Mouse (Mus musculus) lung, postnatal 36 days (tissue): ENCODE data around the gene Ift46.
"Not testable (repeated sequence)": the region's sequence is repeated elsewhere in the genome, so short reads cannot be mapped to it uniquely, and the experiment has no call there.

Source experiments
- DNase-seq: peaks from one replicate; pipeline ENCODE4 v3.0.0; 2022; ENCODE audit warnings: mixed read lengths

Ift46 gene

DNA sequence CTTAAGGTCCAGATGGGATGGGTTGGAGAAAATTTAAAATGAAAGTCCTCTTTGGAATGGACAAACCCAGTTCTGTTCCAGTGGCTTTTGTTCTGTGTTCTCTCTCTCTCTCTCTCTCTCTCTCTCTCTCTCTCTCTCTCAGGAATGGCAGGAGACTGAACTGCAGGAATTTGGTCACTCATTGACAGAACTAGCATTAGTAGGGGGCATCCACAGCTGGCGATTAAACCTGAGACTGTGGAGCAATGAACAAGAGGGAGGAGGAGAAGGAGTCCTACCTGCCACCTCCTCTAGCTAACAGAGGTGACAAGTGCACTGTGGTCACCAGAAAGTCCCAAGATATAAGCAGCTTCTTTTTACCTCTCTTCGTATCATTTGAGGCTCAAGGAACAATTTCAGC is 31.4 kb upstream of the Ift46 start:
- DNase-seq = no peak

DNA sequence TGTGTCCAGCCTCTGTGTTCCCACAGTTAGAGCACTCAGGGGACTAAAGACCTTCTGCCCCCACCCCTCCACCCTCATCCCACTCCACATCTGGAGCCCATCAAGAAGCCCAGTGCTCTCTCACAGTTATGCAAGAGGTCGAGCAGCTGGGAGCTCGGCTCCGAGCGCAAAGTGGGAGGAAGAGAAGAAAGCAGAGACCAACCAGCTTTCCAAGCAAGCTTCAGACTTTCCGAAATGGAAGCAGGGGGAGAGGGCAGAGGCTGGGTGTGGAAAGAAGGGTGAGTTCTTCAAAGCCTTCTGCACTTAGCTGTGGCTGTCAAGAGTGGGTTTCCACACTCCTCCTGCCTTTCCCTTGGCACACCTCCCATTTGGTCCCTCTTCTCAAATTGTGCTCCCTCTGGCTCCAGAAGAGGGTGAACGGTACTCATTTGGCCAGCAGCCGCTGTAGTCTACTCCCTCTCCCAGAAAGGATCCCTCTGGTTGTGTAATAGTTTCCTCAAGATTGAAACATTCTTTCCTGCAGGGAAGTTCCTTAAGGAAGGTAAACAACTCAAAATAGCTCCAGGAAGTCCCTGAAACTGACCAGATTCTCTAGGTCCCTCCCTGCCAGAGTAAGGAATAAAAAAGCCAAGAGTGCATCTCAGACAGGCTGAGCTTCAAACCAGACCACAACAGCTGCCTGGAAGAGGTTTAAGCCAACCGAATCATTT is 30.3 kb upstream of the Ift46 start:
- DNase-seq = peak; percentile 76

DNA sequence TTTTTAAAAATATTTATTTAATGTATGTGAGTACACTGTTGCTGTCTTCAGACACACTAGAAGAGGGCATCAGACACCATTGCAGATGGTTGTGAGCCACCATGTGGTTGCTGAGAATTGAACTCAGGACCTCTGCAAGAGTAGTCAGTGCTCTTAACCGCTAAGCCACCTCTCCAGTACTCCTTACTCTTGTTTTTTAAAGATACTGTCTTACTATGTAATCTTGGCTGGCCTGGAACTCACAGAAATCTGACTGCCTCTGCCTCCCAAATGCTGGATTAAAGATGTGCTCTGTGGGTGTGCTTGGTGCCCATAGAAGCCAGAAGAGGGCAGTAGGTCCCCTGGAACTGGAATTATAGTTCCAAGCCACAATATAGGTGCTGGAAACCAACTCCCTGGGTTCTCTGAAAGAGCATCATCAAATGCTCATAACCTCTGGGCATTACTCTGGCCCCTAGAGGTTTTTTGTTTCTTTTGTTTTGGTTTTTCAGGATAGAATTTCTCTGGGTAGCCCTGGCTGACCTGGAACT is 27.0 kb upstream of the Ift46 start:
- DNase-seq = no peak

DNA sequence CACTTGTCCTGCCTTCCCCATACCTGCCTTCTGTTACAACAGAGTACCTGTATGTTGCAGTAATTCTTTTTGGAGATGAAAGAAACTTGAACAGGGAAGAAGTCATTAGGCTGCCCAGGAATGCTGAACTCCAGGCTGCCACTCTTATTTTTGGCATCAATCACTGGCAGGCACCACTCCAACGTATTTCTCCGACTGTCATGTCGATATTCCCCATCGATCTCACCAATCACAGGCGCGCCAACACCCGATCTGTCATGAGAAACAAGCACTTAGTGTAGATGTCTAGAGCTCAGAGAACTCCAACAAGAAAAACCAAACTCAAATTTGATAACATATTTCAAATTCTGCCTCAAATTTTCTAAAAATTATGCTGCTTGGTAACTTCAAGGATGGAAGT is 22.3 kb upstream of the Ift46 start:
- DNase-seq = no peak

DNA sequence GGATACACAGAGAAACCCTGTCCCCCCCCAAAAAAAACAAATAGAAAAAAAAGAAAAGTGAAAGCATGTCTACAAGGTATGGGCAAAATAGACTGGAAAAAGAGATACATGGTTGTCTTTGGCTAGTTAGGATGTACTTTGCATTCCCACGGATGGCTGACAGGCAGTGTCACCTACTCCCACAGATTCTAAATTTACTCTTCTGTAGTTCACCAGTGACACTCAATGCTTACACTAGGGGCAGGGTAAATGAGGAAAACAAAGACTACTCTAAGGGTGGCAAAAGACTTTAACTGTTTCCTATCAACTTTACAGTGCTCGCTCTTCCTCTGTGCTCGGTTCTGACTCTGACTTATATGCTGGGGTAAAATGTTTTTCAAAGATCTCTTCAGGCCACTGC is 21.0 kb upstream of the Ift46 start:
- no peak for DNase-seq

DNA sequence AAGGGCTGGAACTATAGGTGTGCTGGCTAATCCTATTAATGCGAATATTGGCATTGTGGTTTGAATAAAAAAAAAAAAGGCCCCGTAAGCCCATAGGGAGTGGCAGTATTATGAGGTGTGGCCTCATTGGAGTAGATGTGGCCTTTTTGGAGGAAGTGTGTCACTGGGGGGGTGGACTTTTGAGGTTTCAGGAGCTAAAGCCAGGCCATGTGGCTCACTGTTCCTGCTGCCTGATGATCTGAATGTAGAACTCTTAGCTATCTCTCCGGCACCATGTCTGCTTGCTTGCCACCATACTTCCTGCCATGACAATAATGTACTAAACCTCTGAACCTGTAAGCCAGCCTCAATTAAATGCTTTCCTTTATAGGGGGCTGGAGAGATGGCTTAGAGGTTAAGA is 20.4 kb upstream of the Ift46 start:
- no peak for DNase-seq

DNA sequence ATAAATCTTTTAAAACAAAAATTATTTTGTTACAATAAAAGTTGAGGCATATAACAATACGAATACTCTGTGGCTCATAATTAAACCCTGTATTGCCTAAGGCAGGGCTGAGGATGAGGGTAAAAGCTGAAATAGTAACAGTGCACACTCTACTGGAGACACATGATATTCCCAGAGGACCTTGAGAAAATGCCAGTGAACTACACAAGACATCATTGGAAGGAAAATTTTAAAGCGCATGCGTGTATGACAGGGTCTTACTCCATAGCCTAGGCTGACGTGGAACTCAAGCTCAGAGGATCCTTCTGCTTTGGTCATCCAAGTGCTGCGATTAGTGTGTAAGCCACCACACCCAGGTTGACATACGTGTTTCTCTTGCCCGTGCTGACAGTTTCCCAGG is 19.2 kb upstream of the Ift46 start:
- DNase-seq = peak; percentile 40

DNA sequence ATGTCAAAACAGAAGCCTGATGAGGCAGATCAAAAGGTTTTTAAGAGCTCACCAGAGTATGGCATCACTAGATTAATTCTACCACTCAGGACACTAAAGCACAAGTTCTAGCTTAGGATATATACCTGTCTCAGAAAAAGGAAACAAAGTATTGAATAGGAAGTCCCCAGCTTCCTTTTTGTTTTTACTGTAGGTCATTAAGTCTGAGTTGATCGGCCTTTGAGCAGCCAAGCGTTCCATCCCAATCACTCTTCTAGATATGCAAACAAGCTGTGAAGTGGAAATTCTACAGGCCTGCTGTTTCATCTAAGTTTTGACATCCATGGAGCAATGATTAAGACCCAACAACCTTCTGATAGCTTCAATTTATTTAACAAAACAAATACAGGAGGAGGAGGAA is 6.8 kb upstream of the Ift46 start:
- DNase-seq = no peak

DNA sequence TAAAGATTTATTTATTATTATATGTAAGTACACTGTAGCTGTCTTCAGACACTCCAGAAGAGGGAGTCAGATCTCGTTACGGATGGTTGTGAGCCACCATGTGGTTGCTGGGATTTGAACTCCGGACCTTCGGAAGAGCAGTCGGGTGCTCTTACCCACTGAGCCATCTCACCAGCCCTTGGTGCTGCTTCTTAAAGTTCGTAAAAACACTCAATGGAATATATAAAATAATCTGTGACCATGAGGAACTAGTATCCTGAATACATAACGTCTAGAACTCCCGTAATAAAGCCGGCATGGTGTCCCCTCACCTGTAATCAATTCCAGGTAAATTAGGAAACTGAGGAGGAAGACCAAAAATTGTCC is 304 bp downstream of the Ift46 start:
- DNase-seq = not testable (repeated sequence)

DNA sequence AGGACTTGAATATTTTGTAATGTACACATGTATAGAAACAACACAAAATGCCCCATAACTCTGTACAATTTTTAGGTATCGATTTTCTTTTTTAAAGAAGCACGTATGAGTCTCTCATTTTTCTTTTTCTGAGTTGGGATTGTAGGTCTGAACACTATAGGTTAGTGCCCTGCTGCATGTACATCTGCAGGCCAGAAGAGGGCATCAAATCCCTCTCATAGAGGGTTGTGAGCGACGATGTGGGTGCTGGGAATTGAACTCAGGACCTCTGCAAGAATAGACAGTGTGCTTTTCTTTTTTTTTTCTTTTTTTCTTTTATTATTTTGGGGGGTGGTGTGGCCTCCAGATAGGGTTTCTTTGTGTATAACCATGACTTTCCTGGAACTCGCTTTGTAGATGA is 3.7 kb downstream of the Ift46 start:
- DNase-seq = no peak

DNA sequence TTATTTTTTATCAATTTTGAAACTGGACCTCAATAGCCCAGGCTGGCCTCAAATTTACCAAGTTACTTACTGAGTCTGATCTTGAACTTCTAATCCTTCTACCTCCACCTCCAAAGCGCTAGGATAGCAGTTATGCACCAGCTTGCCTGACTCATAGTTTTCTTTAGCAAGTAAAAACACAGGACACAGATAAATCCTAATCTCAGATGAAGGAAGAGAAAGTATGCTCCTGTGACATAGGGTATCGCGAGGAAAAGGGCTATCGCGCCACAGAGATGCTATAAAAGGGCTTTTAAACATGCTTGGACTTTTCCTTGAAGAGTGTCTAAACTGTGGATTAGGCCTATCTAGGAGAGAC is 4.7 kb downstream of the Ift46 start:
- no peak for DNase-seq

DNA sequence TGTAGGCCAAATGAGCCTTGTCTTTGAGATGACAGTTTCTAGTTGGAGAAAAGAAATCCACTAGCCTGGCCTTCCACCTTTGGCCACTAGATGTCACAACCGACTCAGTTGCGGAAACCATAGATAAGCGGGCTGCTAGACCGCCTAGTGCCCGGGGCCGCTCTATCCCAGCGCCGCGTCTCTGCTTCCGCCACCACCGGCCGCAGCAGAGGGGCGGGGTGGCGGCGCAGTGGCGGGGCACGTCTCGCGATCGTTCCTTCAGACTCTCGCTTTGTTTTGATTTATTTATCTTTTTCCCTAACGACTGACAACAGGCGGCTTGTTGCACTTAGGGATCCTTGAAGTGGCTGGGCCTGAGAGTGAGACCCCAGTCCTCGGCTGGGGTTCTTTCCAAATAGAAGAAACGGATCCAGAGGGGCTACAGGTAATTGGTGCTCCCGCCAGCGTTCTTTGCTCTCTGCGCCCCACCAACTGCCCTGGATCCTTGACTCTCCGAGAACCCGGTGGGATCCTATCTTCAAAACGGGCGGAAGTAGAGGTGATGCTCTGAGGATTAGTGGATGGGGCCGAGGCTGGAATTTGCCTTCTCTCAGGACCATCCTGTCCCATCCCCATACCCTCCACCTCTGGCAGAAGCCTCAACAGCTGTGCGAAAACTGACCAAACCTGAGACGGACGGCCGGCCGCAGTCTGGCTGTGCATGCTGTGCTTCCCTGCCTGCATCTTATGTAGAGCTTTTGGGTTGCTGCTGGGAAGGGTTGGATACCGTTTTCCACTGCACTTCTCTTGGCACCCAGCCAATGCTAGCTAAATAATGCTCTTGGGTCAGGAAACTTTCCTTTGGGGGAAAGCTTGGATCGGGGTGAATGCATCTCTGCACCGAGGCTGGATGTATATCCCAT is 5.3 kb downstream of the Ift46 start:
- peak; percentile 98 for DNase-seq

DNA sequence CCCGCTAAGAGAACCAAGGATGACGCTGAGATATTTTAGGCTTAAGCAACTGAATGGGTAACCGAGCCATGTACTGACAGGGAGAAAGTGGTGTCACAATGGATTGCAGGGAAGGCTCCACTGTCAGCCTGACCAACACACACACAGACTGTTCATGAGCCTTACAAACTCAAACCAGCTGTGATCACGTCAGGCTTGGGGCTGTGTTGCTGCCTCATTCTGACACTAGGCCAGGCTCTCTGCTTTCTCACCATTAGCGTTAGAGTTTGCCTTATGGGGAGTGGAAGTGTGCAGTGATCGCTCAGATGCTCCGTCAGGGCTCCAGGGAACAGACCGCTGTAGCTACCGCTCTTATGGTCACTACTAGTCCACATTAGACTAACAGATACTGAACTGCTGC is 25.1 kb downstream of the Ift46 start:
- no peak for DNase-seq

DNA sequence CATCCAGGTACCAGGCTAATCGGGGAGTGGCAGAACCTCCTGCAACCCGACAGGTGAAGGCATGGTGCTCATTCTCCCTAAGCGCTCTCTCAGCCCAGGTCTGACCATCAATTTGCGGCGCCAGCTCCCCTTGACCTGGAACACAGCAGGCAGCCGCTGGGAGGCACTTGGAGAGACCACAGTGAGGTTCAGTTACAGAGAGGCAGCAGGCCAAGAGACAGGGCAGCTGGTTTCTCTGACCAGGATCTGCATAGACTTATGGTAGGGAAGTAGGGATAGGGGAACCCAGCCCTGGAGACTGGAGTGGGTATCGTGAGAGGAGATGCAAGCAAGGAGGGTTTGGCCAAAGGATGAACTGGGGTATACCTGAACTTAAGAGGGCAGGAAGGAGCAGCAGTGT is 30.6 kb downstream of the Ift46 start:
- no peak for DNase-seq

DNA sequence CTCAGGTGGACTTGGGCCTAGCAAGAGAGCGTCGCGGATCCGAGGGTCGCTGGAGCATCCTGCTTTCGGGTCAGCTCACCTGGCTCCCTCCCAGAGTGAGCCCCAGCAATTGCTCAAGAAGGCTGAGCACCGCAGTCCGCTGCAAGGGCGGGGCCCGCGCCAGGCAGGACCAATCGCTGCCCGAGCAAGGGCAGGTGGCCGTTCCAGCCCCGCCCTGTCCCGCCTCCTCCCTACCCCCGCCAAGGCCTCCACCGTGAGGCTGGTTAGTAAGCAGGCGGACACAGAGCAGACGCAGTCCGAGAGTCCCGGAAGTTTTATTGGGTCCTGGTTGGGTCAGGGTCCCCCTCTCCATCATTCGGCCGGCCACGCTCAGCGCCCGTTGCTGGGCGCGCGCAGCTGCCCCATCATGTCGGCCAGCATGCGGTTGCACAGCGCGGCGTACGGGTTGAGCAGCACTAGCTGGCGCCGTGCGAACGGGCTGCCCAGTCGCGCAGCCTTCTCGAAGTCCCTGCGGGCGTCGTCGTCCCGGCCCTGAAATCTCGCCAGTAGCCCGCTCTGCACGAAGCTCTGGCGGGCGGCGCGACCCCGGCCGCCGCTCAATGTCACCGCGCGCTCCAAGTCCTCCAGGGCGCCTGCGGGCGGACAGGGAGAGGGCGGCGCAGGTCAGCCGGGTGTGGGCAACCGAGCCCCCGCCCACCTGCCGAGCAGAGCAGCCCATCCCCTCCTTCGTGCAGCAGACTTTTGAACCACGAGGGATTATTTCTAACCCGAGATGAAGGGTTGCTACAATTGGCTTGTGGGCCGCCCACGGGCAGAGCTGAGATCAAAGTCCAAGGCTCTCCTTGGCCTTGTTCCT is 31.6 kb downstream of the Ift46 start, which contains the start of gene Tmem25:
Gene Tmem25, minus strand, starts transcription at position 206 of the 856 bp plus-strand sequence.
- peak; percentile 92 for DNase-seq

DNA sequence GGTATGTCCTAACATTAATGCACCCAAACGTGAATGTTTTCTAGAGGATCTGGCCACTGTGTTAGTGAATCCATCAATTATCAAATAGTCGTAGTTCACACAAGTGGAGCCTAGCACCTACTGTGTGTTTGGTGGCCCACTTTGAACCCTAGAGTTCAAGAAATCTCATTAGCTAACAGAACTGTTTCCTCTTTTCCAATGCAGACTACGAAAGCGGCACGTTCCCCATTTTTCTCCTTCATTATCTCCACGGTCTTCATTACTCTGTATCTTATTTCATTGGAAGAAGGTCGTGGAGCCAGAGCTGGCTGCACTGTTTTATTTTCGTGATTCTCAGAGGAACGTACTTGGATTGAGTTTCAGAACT is 32.2 kb downstream of the Ift46 start:
- DNase-seq = no peak

DNA sequence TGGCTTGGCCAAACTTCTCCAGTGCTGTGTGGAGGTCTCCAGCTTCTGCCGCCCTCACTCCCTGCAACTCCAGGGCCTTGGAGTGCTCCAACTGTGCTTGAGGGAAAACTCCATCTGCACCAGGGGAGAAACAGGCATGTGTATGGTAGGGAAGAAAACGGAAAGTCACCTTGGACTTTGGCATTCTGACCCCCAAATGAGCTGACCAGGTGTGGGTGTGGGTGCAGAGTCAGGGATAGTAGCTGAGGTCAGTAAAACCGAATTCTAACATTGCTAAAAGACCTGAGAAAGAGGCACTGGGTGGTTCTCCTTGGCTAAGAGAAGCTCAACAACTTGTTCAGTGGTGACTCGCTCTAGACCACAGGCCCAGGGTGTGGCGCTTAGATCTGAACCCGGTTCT is 34.0 kb downstream of the Ift46 start:
- DNase-seq = peak; percentile 15

DNA sequence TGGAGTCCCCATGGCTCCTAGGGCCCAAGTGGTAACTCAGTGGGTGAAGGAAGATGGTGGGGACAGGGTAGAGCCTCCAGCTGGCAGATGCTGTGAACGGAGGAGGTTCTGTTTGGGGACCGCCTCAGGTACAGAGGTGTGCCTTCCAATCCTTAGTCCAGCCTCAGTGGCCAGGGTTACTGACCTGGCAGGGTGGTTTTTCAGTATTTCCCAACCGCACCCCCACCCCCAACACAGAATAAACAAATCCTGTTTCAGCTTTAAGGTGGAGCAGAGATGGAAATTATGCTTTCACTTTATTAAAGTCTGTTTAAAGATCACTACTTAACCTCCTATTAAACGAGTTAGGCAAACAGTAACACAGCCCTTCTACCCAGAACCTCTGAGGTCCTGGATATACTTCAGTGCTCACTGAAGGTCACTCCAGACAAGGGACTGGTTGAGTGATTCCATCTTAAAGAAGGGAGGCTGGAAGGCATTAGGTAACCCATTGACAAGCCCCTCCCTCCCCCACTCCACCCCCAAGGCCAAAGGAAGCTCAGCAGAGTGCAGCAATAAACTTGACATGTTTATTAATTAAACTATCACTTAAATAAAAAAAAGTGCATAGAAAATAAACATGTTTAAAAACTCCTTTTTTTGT is 35.2 kb downstream of the Ift46 start, which contains the start of gene Ttc36:
Gene Ttc36, minus strand, starts transcription at position 265 of the 643 bp plus-strand sequence.
- DNase-seq = peak; percentile 85

DNA sequence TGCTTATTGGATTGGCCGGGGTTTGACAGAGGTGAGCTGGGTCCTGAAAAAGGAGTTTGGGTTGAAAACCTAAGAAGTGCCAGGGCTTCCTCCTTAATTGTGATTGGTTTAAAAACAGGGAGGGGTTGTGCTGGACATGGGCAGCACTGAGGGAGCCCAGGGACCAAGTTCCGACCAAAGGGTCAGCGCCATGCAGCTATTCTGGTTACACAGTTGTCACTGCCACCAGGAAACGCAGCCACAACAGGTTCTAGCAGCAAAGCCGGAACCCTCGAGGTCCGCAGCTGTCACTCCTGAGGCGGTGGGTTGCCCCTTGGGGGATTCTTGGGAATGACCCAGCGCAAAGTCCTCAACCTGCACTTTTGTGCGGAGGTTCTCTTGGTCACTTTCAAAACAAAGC is 37.0 kb downstream of the Ift46 start:
- DNase-seq = no peak

DNA sequence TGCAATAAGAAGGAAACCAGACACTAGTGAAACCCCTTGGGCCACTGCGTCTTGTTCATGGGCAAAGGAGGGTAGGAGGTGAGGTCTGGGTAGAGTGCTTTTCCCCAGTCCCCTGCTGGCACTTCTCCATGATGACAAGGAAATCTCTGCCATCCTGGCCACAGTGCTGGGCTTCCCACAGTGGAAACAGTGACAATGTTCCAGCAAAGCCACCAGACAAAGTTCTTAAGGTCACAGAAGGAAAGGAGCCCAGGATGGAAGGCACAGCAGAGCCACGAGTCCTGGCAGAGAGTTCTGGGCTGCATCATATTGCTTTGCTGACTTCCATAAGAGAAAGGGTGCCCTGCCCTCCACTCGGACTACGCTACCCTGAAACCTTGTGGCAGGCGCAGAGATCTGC is 37.8 kb downstream of the Ift46 start:
- DNase-seq = no peak

DNA sequence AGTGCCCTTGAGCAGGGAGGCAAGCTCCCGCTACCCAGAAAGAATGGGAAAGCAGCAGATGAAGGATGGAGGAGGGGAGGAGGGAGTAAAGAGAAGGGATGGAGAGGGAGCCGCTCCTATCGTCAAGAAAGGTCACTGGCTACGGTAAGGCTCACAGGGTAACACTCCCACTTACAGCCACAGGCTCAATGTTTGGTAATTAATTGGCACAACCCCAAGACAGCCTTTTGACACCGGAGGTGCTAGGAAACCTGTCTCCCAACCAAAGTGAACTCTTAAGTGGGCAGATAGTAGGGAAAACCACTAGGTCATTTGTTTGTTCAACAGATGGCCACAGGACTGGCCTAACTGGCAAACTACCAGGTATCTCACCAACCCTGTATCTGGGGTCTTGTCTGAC is 39.4 kb downstream of the Ift46 start:
- peak; percentile 42 for DNase-seq

DNA sequence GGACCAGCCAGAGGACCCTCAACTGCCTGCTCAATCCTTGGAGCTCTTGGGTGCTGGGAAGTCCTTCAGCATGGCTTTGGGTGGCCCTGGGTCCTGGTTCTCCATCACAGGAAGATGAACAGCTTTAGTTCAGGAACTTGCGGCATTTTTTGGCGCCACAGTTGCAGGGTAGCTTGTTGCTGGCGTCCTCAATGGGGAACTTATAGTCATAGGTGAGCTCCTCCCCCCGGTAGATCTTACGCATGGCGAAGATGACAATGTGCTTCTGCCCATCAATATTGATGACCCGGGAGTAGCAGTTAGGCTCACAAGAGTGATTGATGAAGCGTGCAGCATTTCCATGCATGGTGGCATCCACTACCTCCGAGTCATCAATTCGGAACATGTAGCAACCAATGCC is 40.1 kb downstream of the Ift46 start:
- no peak for DNase-seq

DNA sequence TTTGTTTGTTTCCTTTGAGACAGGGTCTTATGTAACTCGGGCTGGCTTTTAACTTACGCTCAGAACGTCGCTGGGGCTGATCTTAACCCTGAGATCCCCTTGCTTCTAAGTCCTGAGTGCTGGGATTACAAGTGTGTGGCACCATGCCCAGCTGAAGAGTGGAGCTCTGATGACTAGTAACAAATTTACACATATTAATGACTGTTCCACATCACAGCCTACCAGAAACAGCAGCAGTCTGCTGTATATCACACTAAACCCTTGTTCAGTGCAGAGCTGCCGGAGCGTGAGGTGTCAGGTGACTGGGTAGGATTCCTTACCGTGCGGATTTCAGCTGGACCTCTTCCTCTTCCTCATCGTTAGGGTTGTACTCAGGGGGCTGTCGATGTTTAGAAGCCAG is 42.6 kb downstream of the Ift46 start:
- peak; percentile 24 for DNase-seq
